ENCODE assay signal across 7 mouse cellular contexts in genomic region chr11:48939286-48939685, GRCm38 (mm10). TPM values are rescaled to one million over a fixed set of nuclear protein-coding genes. Genes with fewer than 3 reads are reported as not detected.
"Had no signal": no experiment of that assay in that cellular context is flagged by ENCODE, and none has a peak within 500 bp of the region (broad histone marks: within the 10 kb centered on the region; RNA-seq: fewer than 3 reads in every experiment).

No protein-coding gene starts in this region.

RNA-seq across cellular contexts. Expression of gene Olfr56, which starts 39.4 kb away (rescaled TPM):
- polyA plus RNA-seq: neural tube, embryonic 13.5 days; neural tube, embryonic 14.5 days; neural tube, embryonic 15.5 days; stomach, embryonic 14.5 days; stomach, embryonic 15.5 days; stomach, embryonic 16.5 days; testis, adult 2 months had no signal

RNA-seq across cellular contexts. Expression of gene 9930111J21Rik1, which starts 39.9 kb away (rescaled TPM):
- polyA plus RNA-seq: neural tube, embryonic 14.5 days; testis, adult 2 months had no signal

RNA-seq across cellular contexts. Expression of gene Gm12185, which starts 52.7 kb away (rescaled TPM):
- polyA plus RNA-seq: neural tube, embryonic 13.5 days; neural tube, embryonic 14.5 days; neural tube, embryonic 15.5 days; stomach, embryonic 14.5 days; stomach, embryonic 15.5 days; stomach, embryonic 16.5 days; testis, adult 2 months had no signal
